Mouse (Mus musculus): ENCODE measurements around the gene Samd8.

GRCm38 (mm10) chr14:21824938-21825337, 74.6 kb downstream of the Samd8 start, which contains the start of gene Vdac2:
- no peak for TF ChIP-seq EP300 (IDR thresholded peaks at IDR 0.05; ENCODE audit: low read length)
- no peak for TF ChIP-seq CTCF (conservative IDR thresholded peaks at IDR 0.05 in 1 of 2, IDR thresholded peaks at IDR 0.05 in 1 of 2; ENCODE audit: low read depth in 2 of 2, low read length in 2 of 2)
- no peak for TF ChIP-seq GABPA (IDR thresholded peaks at IDR 0.05; ENCODE audit: insufficient replicate concordance, low read depth, low read length)
- no peak for TF ChIP-seq PAX5 (IDR thresholded peaks at IDR 0.05; ENCODE audit: low read length)
- no peak for TF ChIP-seq USF1 (IDR thresholded peaks at IDR 0.05; ENCODE audit: low read depth, low read length)
